Mouse (Mus musculus) thymus, postnatal 14 days (tissue): ENCODE measurements around the gene Crb3.

Source experiments
- DNase-seq: peaks from one replicate; pipeline ENCODE4 v3.0.0; 2021

Crb3 gene

GRCm38 (mm10) chr17:57108040-57108665, 49.2 kb downstream of the Crb3 start:
- DNase-seq: no peak

GRCm38 (mm10) chr17:57108666-57109171, 49.8 kb downstream of the Crb3 start:
- no peak for DNase-seq

GRCm38 (mm10) chr17:57110005-57110404, 51.1 kb downstream of the Crb3 start:
- no peak for DNase-seq

- DNase-seq: no peak
These were observed 54.0 kb downstream of the Crb3 start for GRCm38 (mm10) chr17:57112768-57113474.
